Mouse (Mus musculus) midbrain, embryonic 14.5 days (tissue): ENCODE measurements around the gene Otof. TPM values are rescaled to one million over a fixed set of nuclear protein-coding genes. Genes with fewer than 3 reads are reported as not detected.

Source experiments
- ATAC-seq: fragments of 200-750 bp; cut with Nextera tagmentation; 2 replicates; pipeline ENCODE4 v1.8.0; 2017; ENCODE audit warnings: moderate number of reproducible peaks, moderate library complexity; ENCODE audit not compliant: low FRiP score, low TSS enrichment
- DNase-seq: peaks from one replicate; pipeline ENCODE4 v3.0.0-alpha.2; 2015
- H3K27ac ChIP-seq: fragments of 300-500 bp; sonication (generic); replicated peaks from 2 replicates; pipeline ENCODE4 v1.5.1; 2014; ENCODE audit warnings: mild to moderate bottlenecking, low read depth, low read length, moderate library complexity
- H3K27me3 ChIP-seq: fragments of 300-500 bp; sonication (generic); 2 replicates; pipeline ENCODE4 v1.6.1; 2014; ENCODE audit warnings: low read length, control low read depth, mixed read lengths; ENCODE audit not compliant: control insufficient read depth, insufficient read depth
- H3K36me3 ChIP-seq: fragments of 300-500 bp; sonication (generic); 2 replicates; pipeline ENCODE4 v1.6.1; 2014; ENCODE audit warnings: low read length, control low read depth; ENCODE audit not compliant: control insufficient read depth, insufficient read depth
- H3K4me1 ChIP-seq: fragments of 300-500 bp; sonication (generic); 2 replicates; pipeline ENCODE4 v1.6.1; 2014; ENCODE audit warnings: mild to moderate bottlenecking, antibody characterized with exemption, low read length, control low read depth; ENCODE audit not compliant: control insufficient read depth, insufficient read depth
- H3K4me2 ChIP-seq: fragments of 300-500 bp; sonication (generic); 2 replicates; pipeline ENCODE4 v1.6.1; 2014; ENCODE audit warnings: mild to moderate bottlenecking, low read length, moderate library complexity
- H3K4me3 ChIP-seq: fragments of 300-500 bp; sonication (generic); replicated peaks from 2 replicates; pipeline ENCODE4 v1.5.1; 2014; ENCODE audit warnings: low read depth, low read length
- H3K9ac ChIP-seq: fragments of 300-500 bp; sonication (generic); replicated peaks from 2 replicates; pipeline ENCODE4 v1.6.1; 2014; ENCODE audit warnings: mild to moderate bottlenecking, low read length, moderate library complexity
- H3K9me3 ChIP-seq: fragments of 300-500 bp; sonication (generic); 2 replicates; pipeline ENCODE4 v1.6.1; 2016; ENCODE audit warnings: low read length, control low read depth, mixed read lengths; ENCODE audit not compliant: control insufficient read depth
- WGBS: fragments of 180-500 bp; shearing (Covaris S2); extraction: QIAGEN DNeasy Blood & Tissue Kit; methylation state at CpG from one replicate; pipeline ENCODE4 v1.1.7; 2014; 5-methylcytosine and 5-hydroxymethylcytosine counted together
- polyA plus RNA-seq: library from polyadenylated mRNA; unstranded; fragments of >200 nt; fragmentation: Nextera tagmentation; extraction: Ambion mirVana; gene quantifications from 2 replicates; pipeline ENCODE4 v1.2.1, GENCODE M21; 2014

Gene Otof
- polyA plus RNA-seq, 1 experiment from 2014 or later = 2.7 TPM

GRCm38 (mm10) chr5:30382876-30383275 lies 78.9 kb downstream of the Otof start:
- H3K9me3 ChIP-seq = no peaks in the 10 kb centered on the region
- ATAC-seq = no peak
- H3K36me3 ChIP-seq = no peaks in the 10 kb centered on the region
- no peaks in the 10 kb centered on the region for H3K4me1 ChIP-seq
- 64% methylated on average over 7 of the region's 7 CpGs for WGBS
- no peak overlapping the region for H3K4me2 ChIP-seq
- H3K9ac ChIP-seq = no peak overlapping the region
- DNase-seq = no peak
- no peak overlapping the region for H3K27ac ChIP-seq
- H3K4me3 ChIP-seq = no peak overlapping the region
- H3K27me3 ChIP-seq = no peaks in the 10 kb centered on the region

- no peak overlapping the region for H3K4me3 ChIP-seq
- ATAC-seq = no peak
- H3K9ac ChIP-seq = no peak overlapping the region
- H3K36me3 ChIP-seq = no peaks in the 10 kb centered on the region
- H3K9me3 ChIP-seq = no peaks in the 10 kb centered on the region
- H3K4me2 ChIP-seq = no peak overlapping the region
- H3K27me3 ChIP-seq = no peaks in the 10 kb centered on the region
- 80% methylated on average over 5 of the region's 5 CpGs for WGBS
- no peaks in the 10 kb centered on the region for H3K4me1 ChIP-seq
- DNase-seq = no peak
- no peak overlapping the region for H3K27ac ChIP-seq
Measured at GRCm38 (mm10) chr5:30369426-30369825, 92.3 kb downstream of the Otof start.

- H3K27ac ChIP-seq = no peak overlapping the region
- no peaks in the 10 kb centered on the region for H3K9me3 ChIP-seq
- ATAC-seq (no peak), DNase-seq (no peak)
- H3K36me3 ChIP-seq = no peaks in the 10 kb centered on the region
- H3K4me1 ChIP-seq = no peaks in the 10 kb centered on the region
- no peak overlapping the region for H3K4me3 ChIP-seq
- H3K27me3 ChIP-seq = no peaks in the 10 kb centered on the region
- no peak overlapping the region for H3K9ac ChIP-seq
- H3K4me2 ChIP-seq = no peak overlapping the region
- WGBS = 80% methylated on average over 8 of the region's 8 CpGs
Measured at GRCm38 (mm10) chr5:30367405-30367804, 94.3 kb downstream of the Otof start.

- no peaks in the 10 kb centered on the region for H3K27me3 ChIP-seq
- H3K4me1 ChIP-seq = no peaks in the 10 kb centered on the region
- 88% methylated on average over 10 of the region's 10 CpGs for WGBS
- no peak overlapping the region for H3K4me3 ChIP-seq
- no peak overlapping the region for H3K4me2 ChIP-seq
- no peak overlapping the region for H3K9ac ChIP-seq
- H3K36me3 ChIP-seq = no peaks in the 10 kb centered on the region
- H3K9me3 ChIP-seq = no peaks in the 10 kb centered on the region
- no peak for ATAC-seq
- H3K27ac ChIP-seq = no peak overlapping the region
- no peak for DNase-seq
Measured at GRCm38 (mm10) chr5:30358436-30359099, 103.2 kb downstream of the Otof start.

- 85% methylated on average over 7 of the region's 7 CpGs for WGBS
- Histone ChIP-seq H3K9me3 (no peaks in the 10 kb centered on the region), H3K4me1 (no peaks in the 10 kb centered on the region), H3K27me3 (no peaks in the 10 kb centered on the region), H3K9ac (no peak overlapping the region), H3K36me3 (no peaks in the 10 kb centered on the region), H3K27ac (no peak overlapping the region), H3K4me3 (no peak overlapping the region), H3K4me2 (no peak overlapping the region)
- no peak for ATAC-seq
- DNase-seq = no peak
Measured at GRCm38 (mm10) chr5:30356647-30357046, 105.1 kb downstream of the Otof start.

- H3K27ac ChIP-seq = no peak overlapping the region
- H3K36me3 ChIP-seq = no peaks in the 10 kb centered on the region
- no peaks in the 10 kb centered on the region for H3K9me3 ChIP-seq
- H3K4me2 ChIP-seq = no peak overlapping the region
- H3K4me3 ChIP-seq = no peak overlapping the region
- no peak overlapping the region for H3K9ac ChIP-seq
- ATAC-seq (no peak), DNase-seq (no peak)
- 86% methylated on average over 14 of the region's 14 CpGs for WGBS
- no peaks in the 10 kb centered on the region for H3K27me3 ChIP-seq
- H3K4me1 ChIP-seq = no peaks in the 10 kb centered on the region
Measured at GRCm38 (mm10) chr5:30355559-30356159, 106.1 kb downstream of the Otof start.

- Histone ChIP-seq H3K36me3 (no peaks in the 10 kb centered on the region), H3K4me1 (no peaks in the 10 kb centered on the region), H3K27me3 (no peaks in the 10 kb centered on the region), H3K4me3 (no peak overlapping the region), H3K4me2 (no peak overlapping the region), H3K9me3 (no peaks in the 10 kb centered on the region), H3K9ac (no peak overlapping the region), H3K27ac (no peak overlapping the region)
- 79% methylated on average over 7 of the region's 7 CpGs for WGBS
- DNase-seq (no peak), ATAC-seq (no peak)
Measured at GRCm38 (mm10) chr5:30355114-30355513, 106.6 kb downstream of the Otof start.

GRCm38 (mm10) chr5:30353605-30354004 lies 108.1 kb downstream of the Otof start:
- no peaks in the 10 kb centered on the region for H3K9me3 ChIP-seq
- H3K36me3 ChIP-seq = no peaks in the 10 kb centered on the region
- H3K4me2 ChIP-seq = no peak overlapping the region
- H3K27me3 ChIP-seq = no peaks in the 10 kb centered on the region
- DNase-seq = no peak
- no peak for ATAC-seq
- H3K4me1 ChIP-seq = no peaks in the 10 kb centered on the region
- H3K4me3 ChIP-seq = no peak overlapping the region
- WGBS = 71% methylated on average over 3 of the region's 3 CpGs
- H3K9ac ChIP-seq = no peak overlapping the region
- no peak overlapping the region for H3K27ac ChIP-seq

GRCm38 (mm10) chr5:30343886-30344285 lies 117.8 kb downstream of the Otof start:
- no peak for DNase-seq
- no peak overlapping the region for H3K27ac ChIP-seq
- 86% methylated on average over 5 of the region's 5 CpGs for WGBS

More at GRCm38 (mm10) chr5:30343886-30344285, 117.8 kb downstream of the Otof start:
- no peak for ATAC-seq
- no peak overlapping the region for H3K4me3 ChIP-seq
- H3K9me3 ChIP-seq = no peaks in the 10 kb centered on the region
- no peak overlapping the region for H3K4me2 ChIP-seq
- no peaks in the 10 kb centered on the region for H3K36me3 ChIP-seq
- H3K9ac ChIP-seq = no peak overlapping the region
- H3K27me3 ChIP-seq = 0 out of 2 replicates have a peak, but pooled peaks cover 3% of the 10 kb centered on the region
- no peaks in the 10 kb centered on the region for H3K4me1 ChIP-seq
